Mouse (Mus musculus): Measurements from ENCODE around the gene OR5BS1P.
A peak's percentile ranks its signal among the peaks of the same experiment; 100 is the strongest.
"Not testable (repeated sequence)": the region's sequence is repeated elsewhere in the genome, so short reads cannot be mapped to it uniquely, and the experiment has no call there.

The OR5BS1P gene

DNA sequence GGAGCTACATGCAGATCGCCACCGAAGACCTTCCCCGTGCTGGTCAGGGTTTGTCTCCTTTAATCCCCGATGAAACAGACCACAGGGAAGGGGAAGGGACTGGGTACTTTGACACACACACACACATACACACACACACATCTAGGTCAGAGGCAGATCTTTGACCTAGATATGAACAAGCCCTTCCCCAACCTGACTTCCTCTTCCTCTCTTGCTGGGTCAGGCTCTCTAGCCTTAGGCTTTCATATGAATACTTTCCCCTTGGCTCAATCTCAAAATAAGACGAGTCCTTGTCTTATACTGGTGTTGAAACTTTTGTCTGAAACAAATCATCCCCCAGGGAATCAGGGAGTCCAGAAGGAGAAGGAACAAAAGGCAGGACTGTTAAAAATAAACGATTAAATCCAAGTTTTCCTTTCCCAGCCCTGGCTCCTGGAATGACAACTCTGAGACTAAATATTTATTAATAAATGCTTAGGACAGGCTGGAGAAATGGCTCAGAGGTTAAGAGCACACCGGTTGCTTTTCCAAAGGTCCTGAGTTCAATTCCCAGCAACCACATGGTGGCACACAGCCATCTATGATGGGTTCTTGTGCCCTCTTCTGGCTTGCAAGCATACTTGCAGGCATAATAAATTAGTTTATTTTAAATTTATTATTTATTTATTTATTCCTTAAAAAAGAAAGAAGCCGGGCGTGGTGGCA lies 36.7 kb downstream of the OR5BS1P start:
- DNase-seq (ENCODE audit: low read depth): peak; percentile 28

DNA sequence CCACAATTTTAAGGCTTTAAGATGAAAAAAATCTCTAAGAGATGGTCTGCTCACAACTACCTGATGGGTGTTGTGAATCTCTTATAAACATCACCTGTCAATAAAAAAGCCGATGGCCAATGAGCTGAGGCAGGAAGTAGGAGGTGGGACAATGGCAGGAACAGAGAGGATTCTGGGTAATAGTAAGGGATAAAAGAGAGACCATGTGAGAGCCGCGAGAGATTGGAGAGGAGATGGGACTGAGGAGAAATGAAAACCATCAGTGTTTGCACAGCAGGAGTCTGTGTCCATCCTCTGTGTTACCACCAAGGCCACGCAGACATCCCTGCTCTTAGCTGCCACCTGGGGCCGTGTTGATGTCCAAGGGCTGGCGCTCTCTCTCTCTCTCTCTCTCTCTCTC lies 37.6 kb downstream of the OR5BS1P start:
- no peak for DNase-seq (ENCODE audit: low read depth)

DNA sequence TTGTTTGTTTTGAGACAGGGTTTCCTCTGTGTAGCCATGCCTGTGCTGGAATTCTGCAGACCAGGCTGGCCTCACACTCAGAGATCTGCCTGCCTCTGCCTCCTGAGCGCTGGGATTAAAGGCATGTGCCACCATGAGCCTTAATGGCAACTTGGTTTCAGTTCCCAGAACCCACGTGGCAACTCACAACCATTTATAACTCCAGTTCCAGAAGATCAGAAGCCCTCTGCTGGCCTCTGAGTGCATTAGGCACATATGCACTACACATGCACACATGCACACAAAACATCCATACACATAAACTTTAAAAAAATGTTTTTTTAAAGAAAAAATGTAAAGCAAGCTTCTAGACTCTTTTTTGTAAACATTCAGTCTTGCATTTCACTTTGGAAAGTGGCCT lies 39.7 kb downstream of the OR5BS1P start:
- DNase-seq (ENCODE audit: low read depth): no peak

DNA sequence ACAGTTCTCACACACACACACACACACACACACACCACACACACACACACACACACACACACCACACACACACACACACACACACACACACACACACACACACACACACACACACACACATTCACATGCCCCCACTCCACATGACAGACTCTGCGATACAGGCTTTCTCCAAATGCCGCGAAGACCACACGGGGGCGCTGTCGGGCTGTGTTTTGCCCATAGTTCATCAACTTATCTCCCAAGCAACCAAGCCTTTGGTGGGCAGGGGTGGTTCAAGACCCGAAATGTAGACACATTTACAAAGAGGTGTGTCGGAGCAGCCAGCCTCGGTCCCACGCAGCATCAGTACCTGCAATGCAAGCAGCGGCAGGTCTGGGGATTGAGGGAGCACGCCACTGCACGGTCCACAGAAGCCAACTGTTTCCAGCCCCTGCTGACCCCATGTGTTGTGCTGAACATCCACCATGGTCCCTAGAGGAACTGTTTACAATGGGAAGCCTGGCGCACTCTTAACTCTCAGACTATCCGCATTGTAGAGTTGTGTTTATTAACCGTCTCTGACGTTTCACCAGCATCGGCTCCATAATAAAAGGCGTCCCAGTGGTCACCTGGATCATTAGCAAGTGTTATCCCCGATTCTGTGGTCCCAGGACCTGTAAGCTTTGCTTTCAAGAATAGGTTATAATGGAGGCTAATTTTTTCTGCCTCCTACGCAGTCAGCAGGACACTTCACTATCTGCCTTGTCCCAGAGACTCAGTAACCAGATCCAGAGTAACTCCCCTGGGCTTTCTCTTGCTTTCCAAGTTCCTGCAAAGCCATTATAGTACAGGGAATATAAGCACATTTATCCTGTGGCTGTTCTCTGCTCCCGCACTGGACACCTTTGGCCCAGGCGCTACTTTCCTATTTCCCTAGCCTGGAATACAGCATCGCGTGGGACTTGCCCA lies 41.0 kb downstream of the OR5BS1P start:
- peak; percentile 92 for DNase-seq (ENCODE audit: low read depth)

DNA sequence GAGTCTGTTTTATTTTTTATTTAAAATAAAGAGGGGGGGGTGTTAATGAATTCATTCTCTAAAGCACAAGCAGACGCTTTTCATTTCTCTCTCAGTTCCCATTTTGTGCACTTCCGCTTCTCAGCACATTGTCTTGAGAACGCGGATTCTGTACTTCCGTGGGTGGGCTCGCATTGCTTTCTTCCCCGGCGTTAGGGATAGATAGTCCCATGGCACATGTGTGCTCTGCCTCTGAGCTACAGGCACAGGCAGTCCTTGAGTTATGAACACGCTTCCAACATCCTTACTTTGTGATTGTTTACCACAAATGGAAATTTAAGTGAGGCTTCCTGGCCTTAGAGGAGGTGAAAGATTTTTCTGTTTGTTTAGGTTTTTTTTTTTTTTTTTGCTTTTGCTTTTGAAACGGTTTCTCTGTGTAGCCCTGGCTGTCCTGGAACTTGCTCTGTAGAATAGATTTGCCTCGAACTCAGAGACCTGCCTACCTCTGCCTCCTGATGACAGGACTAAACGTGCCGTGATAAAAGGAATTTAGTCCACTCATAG lies 41.8 kb downstream of the OR5BS1P start:
- peak; percentile 66 for DNase-seq (ENCODE audit: low read depth)

DNA sequence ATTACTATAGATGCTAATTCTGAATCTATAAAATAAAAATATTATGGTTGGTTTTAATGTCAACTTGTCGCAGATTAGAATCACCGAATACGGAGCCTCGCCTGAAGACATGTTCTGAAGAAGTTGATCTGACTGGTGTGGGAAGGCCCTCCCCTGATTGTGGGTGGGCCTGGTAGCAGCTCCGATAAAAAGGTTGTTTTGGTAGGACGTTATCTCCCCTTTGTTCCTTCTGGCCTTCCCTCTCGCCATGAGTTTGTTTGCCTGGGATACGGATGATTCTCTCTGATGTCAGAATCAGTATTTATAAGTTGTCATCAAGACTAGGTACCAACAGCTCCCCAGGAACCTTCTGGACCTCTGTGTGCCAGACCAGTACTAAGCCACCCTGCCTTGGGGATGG lies 42.5 kb downstream of the OR5BS1P start:
- DNase-seq (ENCODE audit: low read depth): no peak

DNA sequence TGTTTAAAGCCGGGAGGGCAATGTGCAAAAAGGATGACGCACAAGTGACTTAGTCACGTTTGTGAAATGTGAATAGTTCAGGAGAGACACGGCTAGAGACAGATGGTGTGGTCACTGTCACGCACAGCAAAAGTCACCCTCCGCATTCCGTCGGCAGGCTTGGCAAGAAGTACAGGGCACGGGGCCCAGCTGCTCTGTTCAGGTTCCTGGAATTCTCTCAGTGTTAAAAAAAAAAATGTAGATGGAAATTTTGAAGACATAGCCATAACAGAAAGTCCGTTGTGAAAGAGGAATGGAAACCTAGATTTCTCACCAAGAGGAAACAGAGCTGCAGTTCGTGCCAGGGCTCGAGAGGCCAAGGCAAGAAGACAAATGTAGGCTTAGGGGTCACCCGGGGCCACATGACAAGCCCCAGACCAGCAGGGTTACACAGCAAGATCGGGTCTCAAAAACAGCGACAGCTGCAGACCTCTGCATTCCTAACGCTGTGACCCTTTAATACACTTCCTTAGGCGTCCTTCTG lies 43.2 kb downstream of the OR5BS1P start:
- DNase-seq (ENCODE audit: low read depth): no peak

DNA sequence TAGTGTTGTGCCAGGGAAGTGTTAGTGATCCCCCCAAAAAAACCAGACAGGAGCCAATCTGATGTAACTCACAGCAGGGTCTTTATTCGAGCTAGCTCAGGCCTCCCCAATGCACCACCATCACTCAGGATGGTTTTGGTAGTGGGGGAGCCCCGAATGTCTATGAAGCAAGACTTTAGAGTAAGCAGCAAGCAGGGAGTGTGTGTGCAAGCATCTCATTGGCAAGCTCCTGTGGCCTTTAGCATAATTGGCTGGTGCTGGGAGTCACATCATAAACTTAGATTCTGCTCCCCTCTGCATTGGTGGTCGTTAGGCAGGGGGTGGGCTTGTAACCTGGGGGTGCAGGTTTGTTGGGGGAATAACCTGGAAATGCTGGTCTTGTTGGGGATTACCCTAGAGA lies 44.0 kb downstream of the OR5BS1P start:
- DNase-seq (ENCODE audit: low read depth): not testable (repeated sequence)

DNA sequence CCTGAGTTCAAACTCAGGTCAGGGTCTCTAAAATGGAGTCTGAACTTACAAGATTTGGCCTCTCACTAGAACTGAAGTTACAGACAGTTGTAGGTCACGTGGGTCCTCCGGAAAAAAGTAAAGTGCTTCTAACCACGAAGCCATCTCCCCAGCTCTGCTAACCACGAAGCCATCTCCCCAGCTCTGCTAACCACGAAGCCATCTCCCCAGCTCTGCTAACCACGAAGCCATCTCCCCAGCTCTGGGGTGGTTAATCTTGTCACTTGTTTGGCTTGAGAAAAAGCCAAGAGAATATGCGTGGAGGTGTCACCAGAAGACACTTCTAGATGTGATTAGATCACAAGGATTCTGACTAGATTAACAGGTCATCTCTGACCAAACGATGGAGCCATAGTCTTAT lies 44.5 kb downstream of the OR5BS1P start:
- DNase-seq (ENCODE audit: low read depth): peak; percentile 79

DNA sequence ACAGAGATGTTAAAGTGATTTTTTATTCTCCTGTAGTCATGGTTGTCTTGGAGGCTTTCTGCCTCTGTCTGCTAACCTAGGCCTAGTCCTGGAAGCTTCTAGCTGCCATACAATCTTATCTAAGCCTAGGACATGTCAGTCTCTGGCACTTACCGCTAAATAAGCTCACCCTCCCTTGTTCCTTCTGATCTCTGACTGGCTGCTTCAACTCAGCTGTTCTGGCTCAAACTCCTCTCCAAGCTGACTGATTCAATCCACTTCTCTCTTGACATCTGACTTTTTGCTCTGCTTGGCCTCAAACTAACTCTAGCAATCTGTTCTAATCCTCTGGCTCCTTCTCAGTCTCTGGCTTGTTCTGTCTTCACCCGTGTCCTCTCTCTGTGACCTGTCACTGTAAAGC lies 45.1 kb downstream of the OR5BS1P start:
- DNase-seq (ENCODE audit: low read depth): not testable (repeated sequence)

DNA sequence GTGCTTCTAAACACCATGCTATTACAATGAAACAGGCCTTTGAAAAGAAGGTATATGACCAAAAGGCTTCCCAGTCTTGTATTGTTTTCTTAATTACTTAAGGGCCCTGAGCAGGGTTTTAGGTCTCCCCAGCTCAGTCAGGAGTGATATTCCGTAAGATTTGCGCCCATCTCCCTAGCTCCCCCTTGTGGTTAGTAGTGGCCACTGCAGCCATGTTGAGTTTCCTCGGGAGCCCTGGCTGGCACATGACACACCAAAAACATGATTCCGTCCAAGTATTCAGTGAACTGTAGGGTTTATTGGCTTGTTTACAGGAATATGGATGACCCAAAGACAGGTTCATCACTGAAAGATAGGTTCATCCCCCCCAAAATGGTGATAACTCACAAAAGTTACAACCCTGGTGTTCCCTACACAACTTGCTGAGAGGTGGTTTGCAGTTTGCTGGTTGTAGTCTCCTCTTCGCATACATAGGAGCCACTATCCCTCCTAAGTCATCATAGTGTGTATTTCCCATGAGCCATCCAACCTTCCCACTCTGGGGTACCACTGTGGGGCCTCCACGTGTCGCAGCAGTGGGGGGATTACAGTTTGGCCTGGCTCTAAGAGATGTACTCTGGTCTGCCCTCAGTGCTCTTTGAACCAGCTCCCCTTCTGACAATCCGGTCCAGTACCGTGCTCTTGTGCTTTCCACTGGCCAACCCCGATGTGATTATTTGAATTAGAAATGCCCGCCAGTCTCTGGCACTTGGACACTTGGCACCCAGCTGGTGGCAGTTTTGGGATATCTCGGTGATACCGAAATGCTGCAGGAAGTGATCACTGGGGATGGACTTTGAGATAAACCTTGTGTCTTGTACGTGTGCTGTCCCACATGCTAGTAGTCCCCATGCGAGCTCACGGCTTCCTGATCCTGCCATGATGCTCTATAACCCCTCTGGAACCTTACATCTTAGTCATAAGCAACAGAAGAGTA lies 48.0 kb downstream of the OR5BS1P start:
- DNase-seq (ENCODE audit: low read depth): peak; percentile 81

DNA sequence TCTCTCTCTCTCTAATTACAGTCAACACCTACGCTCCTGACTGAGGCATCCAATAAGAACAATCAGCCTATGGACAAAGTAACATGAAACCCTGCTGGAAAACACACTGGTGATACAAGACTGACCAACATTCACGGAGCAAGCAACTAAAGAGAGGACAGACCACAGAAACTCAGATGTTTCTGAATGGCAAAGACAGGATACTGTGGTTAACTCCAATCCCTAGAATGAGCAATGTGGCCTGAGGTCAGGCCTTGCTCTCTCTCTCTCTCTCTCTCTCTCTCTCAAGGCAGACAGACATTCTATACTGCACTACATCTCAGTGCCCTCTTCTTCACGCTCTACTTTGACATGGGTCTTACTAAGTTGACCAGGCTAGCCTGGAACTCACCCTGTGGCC lies 51.5 kb downstream of the OR5BS1P start:
- no peak for DNase-seq (ENCODE audit: low read depth)

DNA sequence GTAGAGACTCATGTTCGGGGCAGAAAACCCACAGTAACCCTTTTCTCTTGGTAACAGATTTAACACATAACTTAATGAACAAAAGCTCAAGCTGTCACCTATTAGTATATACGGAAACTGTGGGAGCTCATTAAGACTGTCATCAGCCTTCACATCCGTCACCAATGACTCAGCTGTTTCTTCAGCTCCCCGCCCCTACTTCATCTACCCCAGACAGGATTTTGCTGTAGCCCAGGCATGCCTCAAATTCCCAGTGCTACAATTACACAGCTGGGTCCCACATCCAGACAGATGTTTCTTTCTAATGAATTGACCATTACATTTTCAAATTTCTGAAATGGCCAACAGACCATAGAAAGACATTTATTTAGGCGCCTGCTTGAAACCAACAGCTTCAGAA lies 56.4 kb downstream of the OR5BS1P start:
- DNase-seq (ENCODE audit: low read depth): no peak

DNA sequence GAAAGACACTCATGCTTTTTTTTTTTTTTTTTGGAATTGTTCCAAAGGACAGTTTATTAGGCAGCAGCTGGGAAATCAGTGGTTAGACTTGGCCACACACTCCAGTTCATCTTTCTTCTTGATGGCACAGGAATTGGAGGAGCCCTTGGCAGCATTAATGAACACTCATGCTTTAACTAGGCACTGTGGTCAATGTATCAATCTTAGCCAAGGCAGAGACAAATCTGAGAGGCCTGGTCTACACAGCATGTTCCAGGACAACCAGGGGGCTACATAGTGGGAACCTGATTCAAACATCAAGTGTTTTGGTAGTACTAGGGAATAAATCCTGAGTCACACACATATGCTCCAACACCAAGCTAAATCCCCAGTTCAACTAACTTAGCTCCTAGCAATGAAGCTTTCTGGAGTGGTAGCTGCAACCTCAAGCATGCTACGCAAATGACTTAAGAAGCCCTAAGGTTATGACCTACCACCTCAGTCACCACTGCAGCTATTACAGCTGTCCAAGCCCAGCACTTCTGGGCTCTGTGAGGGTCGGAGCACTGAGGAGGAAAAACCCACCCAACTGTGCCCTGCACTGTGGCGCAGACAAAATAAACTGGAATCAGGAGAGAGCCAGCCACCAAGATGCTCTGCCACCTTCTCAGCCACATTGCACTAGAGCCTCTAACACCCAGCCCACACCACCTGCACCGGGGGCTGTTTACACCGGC lies 57.5 kb downstream of the OR5BS1P start:
- no peak for DNase-seq (ENCODE audit: low read depth)

DNA sequence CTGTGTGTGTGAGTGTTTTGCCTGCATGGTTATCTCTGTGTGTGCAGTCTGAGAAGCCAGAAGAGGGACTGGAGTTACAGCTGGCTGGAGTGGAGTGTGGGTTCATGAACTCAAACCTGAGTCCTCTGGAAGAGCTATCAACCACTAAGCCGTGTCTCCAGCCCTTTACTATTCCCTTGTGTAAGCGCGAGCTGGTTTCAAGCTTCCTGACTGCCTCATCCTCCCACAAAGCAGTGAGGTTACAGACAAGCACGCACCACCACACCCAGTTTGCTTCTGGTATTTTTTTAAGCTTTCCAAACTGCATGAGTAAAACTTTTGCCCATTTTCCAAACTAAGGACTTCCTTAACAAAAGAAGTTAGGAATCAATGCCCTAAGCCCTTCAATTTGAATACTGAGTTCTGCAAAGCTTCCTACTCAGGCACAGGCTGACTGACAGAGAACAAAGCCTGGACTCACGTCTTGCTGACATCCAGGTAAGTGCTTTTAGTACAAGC lies 58.4 kb downstream of the OR5BS1P start:
- DNase-seq (ENCODE audit: low read depth): no peak
